Mouse (Mus musculus) kidney, postnatal 14 days (tissue): Measurements from ENCODE around the gene Gm3015.
"Not testable (repeated sequence)": the region's sequence is repeated elsewhere in the genome, so short reads cannot be mapped to it uniquely, and the experiment has no call there.

Source experiments
- DNase-seq: peaks from one replicate; pipeline ENCODE4 v3.0.0; 2022; ENCODE audit warnings: mixed read lengths

Gene Gm3015

GRCm38 (mm10) chr14:42768721-42769120 lies at the start of gene Gm3015:
Gene Gm3015 (minus strand): TSS chr14:42768821.
- DNase-seq = not testable (repeated sequence)

- DNase-seq = not testable (repeated sequence)
Measured at GRCm38 (mm10) chr14:42797887-42798286, 29.3 kb upstream of the Gm3015 start, which contains the start of gene Gm10377. Gene Gm10377 (minus strand): TSS chr14:42797987.
